ENCODE assay signal across 7 mouse cellular contexts in genomic region chr12:112096051-112096732, GRCm38 (mm10). TPM values are rescaled to one million over a fixed set of nuclear protein-coding genes. Genes with fewer than 3 reads are reported as not detected.
DNase-seq lines count a peak whose midpoint lies in the region; ATAC-seq and TF ChIP-seq lines count a peak whose summit lies in the region.

No protein-coding gene starts in this region.

- no peak overlapping the region for H3K4me3 ChIP-seq in cerebellum, adult 2 months (replicated peaks; ENCODE audit: insufficient read depth, low read depth, low read length)

- H3K27me3 ChIP-seq in cerebellum, adult 2 months (ENCODE audit: control insufficient read depth, insufficient read depth, low read length) = no peaks in the 10 kb centered on the region

- DNase-seq in right cerebral cortex, adult 2 months (ENCODE audit: low spot score in 2 of 2) = peak; percentile 72 to 76
- no peak for DNase-seq in right cerebral cortex, postnatal 25 days
- peak; percentile 70 to 87 for DNase-seq in heart, adult 9 months (ENCODE audit: low spot score in 2 of 2)
- peak; percentile 52 to 71 for DNase-seq in left cerebral cortex, postnatal 14 days (ENCODE audit: low spot score in 2 of 2)
- no peak for DNase-seq in cerebellum, adult 2 months

- no peak for TF ChIP-seq POLR2A in cerebellum, adult 2 months (IDR thresholded peaks at IDR 0.05; ENCODE audit: borderline replicate concordance, insufficient read depth, low read length)

- no peaks in the 10 kb centered on the region for H3K4me1 ChIP-seq in cerebellum, adult 2 months (ENCODE audit: control insufficient read depth, insufficient read depth, low read length)

- no peak for ATAC-seq in megakaryocyte, adult 5-6 weeks (ENCODE audit: poor library complexity, severe bottlenecking)
- no peak for ATAC-seq in CD4-positive, CD25-positive, alpha-beta regulatory T cell, adult 4 months

- no peak for TF ChIP-seq CTCF in cerebellum, adult 2 months (IDR thresholded peaks at IDR 0.05; ENCODE audit: borderline replicate concordance, insufficient read depth, low read depth, low read length)

- H3K27ac ChIP-seq in cerebellum, adult 2 months (ENCODE audit: insufficient read depth, low read length) = no peak overlapping the region

- intact Hi-C loops in left cerebral cortex, postnatal 14 days (cut with DNase I) = no loop called here

- WGBS in cerebellum, adult 2 months = 48% methylated on average over 13 of the region's 13 CpGs

RNA-seq across cellular contexts. Expression of gene Aspg, which starts 10.3 kb away (rescaled TPM):
- total RNA-seq in left cerebral cortex, postnatal 14 days (2021) = 1 to 10 TPM; 1.9 to 4.7 TPM
- total RNA-seq in megakaryocyte, adult 5-6 weeks (2015) = not detected in 2 replicates
- not detected in 2 replicates for total RNA-seq in megakaryocyte, adult 5-6 weeks (2017)
- 2.5 and 3.2 TPM in 2 replicates for polyA plus RNA-seq in cerebellum, adult 2 months (2012; rRNA removed)
- not detected for polyA plus RNA-seq in CD4-positive, CD25-positive, alpha-beta regulatory T cell, adult 4 months (2017; shearing (Covaris generic))

RNA-seq across cellular contexts. Expression of gene Kif26a, which starts 49.8 kb away (rescaled TPM):
- total RNA-seq in left cerebral cortex, postnatal 14 days (2021) = 1 to 10 TPM; 5.8 to 8.1 TPM
- total RNA-seq in megakaryocyte, adult 5-6 weeks (2015) = not detected in 2 replicates
- not detected in 2 replicates for total RNA-seq in megakaryocyte, adult 5-6 weeks (2017)
- polyA plus RNA-seq in cerebellum, adult 2 months (2012; rRNA removed) = 2.4 TPM in 2 replicates
- not detected for polyA plus RNA-seq in CD4-positive, CD25-positive, alpha-beta regulatory T cell, adult 4 months (2017; shearing (Covaris generic))

Comparison
In these comparisons a context has a peak if more than half of its experiments do, and no peak if none do; other contexts are left out.
1. DNase-seq: peak in right cerebral cortex, adult 2 months (2 of 2), heart, adult 9 months (2 of 2) and left cerebral cortex, postnatal 14 days (2 of 2); none in right cerebral cortex, postnatal 25 days (single experiment) and cerebellum, adult 2 months (0 of 2).
2. RNA of gene Kif26a, which starts 49.8 kb away (total RNA-seq): 5.8 to 8.1 TPM in left cerebral cortex, postnatal 14 days; not detected in megakaryocyte, adult 5-6 weeks; every median in the first group is over 4 times any median in the second.